Mouse (Mus musculus) hindlimb bud, embryonic 11.5 days (tissue): ENCODE measurements around the gene Ppm1h.
A peak's percentile ranks its signal among the peaks of the same experiment; 100 is the strongest.

Experiments
- DNase-seq: peaks from one replicate; pipeline ENCODE4 v3.0.0-alpha.2; 2012; ENCODE audit warnings: low read depth, low spot score; ENCODE audit errors: extremely low spot score

Gene Ppm1h

GRCm38 (mm10) chr10:122886916-122887527, 208.5 kb downstream of the Ppm1h start:
- no peak for DNase-seq

DNA sequence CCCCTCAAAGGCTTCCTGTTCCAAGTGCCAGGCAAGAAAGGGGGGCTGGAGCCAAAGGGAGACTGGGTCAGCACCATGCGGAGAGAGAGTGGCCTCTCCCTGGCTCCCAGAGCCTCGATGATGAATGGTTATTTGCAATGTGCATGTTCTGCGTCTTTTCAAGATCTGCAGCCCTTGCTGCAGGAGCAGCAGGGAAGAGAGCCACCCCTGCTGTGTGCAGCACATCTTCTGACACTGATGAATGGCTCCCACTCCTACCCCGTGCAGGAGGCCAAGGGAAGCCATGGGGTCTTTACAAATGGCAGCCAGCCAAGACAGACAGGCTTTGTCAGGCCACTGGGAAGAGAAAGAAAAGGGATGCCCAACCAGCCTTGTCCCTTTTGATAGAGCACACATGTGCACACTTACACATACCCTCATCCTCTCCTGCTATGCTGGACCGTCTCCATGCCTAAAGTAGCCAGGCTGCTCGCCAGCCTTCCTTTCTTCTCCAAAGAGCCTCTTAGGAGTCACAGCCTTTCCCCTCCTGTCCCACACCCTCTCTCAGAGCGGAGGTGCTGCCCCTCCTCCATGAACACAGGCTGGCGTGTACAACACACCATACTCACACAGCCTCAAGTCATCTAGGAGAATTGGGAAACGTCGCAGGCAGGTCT, 209.1 kb downstream of the Ppm1h start:
- DNase-seq, result no peak

DNA sequence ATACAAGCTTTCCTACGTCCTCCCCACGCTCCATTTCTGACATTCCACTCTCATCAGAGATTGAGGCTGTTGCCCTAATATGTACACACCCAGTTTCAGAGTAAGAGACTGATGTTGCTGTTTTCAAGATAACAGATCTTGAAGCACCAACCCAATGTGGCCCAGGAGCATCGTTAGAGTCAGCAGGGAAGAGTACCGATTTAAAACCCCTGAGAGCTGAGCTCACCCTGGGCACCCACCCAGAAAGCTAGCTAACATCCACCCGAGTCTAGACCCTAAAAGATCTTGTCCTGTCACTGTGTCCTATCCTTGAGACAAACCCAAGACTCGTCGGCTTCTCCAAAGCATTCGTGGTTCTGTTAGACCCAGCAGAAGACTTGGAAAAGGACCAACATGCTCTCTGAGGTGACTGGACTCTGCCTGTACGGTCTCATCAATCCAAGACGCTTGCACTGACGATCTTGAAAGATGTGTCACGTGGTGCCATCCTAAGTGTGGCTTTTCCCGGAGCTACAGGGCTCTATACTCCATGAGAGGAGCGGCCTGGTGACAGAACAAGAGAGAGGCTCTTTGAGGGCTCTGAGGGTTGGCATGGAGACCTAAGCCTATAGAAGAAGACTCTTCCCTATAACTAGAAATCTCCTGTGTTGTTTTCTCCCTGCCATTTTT, 212.3 kb downstream of the Ppm1h start:
- DNase-seq, result no peak

GRCm38 (mm10) chr10:122891461-122891860, 212.9 kb downstream of the Ppm1h start:
- no peak for DNase-seq

- DNase-seq, result no peak
Observed at GRCm38 (mm10) chr10:122894555-122895069, 216.1 kb downstream of the Ppm1h start.

DNA sequence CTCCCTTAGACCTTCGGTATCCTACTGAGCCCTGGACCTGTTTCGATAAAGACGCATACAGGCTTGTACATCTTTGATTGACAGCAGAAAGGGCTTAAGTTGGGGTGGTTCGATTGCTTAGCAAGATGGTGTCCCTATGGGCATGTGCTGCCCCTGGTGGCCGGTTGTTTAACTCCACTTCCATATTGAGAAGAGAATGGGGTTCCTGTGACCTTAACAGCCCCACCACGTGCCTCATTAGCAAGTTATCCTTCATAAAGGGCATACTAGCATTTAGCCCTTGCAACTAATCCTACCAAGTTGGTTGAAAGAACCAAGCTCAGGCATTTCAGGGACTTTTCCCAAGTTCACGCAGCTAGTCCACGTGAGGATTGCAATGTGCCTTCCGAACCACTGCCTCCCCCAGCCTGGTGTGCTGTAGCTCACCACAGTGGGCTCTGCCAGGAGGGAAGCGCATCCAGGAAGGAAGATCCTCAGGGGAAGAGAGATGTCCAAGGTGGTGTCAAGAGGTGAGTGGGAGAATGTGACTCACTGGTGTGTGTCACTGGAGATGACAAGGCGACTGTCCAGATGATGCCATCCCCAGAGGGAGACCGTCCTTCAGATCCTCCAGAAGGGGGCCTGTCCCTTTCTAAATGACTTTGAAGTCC, 216.7 kb downstream of the Ppm1h start:
- no peak for DNase-seq

DNA sequence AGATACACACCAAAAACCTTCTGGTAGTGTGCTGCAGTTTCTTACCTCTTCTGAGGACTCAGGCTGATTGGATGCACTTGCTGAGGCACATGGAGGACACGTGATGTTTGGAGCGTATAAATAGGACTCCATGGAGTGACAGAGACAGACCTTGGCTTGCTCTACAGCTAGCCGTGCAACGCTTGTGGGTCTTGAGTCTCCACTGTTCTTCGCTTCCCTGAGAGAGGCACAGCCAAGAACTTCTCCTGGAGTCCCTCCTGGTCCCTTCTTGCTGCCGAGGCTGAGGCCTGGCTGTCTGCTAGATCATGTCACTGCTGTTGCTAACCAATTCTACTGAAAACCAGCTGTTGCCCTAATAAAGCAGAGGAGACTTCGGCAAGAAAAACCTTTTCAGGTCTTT, 221.4 kb downstream of the Ppm1h start:
- no peak for DNase-seq

- no peak for DNase-seq
Observed at GRCm38 (mm10) chr10:122900466-122900865, 221.9 kb downstream of the Ppm1h start.

- DNase-seq, result no peak
Observed at GRCm38 (mm10) chr10:122901379-122901778, 222.8 kb downstream of the Ppm1h start.

- no peak for DNase-seq
Observed at GRCm38 (mm10) chr10:122909406-122910032, 231.0 kb downstream of the Ppm1h start.

DNA sequence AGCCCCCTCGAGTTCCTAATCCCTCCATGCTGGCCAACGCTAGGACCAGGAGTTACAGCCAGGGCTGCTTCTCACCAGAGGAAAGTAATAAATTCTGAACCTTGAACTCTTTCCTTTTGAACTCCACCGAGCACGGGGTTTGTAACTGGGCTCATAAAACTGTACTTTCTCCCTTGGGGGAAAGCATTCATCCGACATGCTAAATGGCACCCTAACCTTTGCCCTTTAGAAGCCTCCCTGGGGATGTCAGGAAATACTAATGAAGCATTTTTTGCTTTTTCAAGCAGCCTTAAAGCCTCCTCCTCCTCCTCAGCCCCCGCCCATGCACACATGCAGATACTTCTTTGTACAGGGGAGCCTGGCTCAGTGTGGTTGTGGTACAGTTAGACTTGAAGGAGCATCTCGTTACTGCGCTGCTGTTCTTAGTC, 232.2 kb downstream of the Ppm1h start:
- peak; percentile 98 for DNase-seq

DNA sequence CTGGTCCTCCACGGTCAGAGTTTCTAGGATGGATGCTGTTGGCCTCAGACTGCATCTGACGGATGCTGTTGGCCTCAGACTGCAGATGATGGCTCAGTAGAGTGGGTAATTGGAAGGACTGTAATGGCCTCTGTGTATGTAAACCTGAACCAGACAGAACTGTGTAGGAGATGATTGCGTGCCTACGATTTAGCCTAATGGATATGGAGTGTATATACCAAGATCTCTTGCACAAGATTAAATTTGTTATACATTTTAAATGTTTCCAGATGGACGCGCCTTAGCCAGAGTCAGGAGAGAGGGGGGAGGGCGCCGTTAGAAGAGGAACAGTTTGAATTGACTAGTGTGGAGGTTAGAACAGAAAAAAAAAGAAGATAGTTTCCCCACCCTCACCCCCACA, 233.1 kb downstream of the Ppm1h start:
- DNase-seq, result peak; percentile 47

- no peak for DNase-seq
Observed at GRCm38 (mm10) chr10:122912086-122912690, 233.6 kb downstream of the Ppm1h start.

DNA sequence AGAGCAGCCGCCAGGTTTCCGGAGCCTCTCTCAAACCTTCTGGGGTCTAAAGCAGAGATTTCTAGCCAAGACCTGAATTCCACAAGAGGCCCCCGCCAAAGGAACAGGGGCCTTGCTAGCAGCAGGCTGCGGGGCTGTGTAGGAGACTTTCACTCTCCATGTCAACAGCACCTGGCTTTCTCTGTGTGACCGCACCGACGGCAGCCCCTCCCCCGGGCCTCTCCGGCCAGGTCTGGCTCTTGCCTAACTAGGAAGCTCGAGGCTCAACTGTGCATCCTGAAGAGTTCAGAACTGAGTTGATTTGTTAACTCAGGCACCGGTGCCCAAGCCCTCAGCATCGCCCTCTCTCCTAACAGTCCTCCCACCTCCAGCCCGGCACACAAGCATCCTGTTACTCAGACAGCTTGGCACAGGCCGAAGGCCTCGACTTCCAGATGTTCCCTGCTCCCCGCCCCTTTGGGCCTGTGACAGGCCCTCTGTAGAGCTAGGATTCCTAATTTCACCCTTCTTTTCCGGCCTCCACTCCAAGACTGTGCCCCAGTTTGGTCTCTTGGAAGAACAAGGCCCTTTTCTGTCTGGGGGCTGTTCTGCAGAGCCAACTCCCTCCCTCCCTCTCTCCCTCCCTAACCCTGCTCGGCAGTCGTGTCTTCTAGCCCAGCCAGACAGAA, 234.3 kb downstream of the Ppm1h start:
- peak; percentile 61 for DNase-seq

- peak; percentile 35 for DNase-seq
Observed at GRCm38 (mm10) chr10:122913393-122913792, 234.8 kb downstream of the Ppm1h start.

GRCm38 (mm10) chr10:122915905-122916304, 237.3 kb downstream of the Ppm1h start:
- no peak for DNase-seq

GRCm38 (mm10) chr10:122917648-122918324, 239.2 kb downstream of the Ppm1h start:
- no peak for DNase-seq

GRCm38 (mm10) chr10:122918325-122918694, 239.7 kb downstream of the Ppm1h start:
- DNase-seq, result no peak

- no peak for DNase-seq
Observed at GRCm38 (mm10) chr10:122918754-122919153, 240.2 kb downstream of the Ppm1h start.

DNA sequence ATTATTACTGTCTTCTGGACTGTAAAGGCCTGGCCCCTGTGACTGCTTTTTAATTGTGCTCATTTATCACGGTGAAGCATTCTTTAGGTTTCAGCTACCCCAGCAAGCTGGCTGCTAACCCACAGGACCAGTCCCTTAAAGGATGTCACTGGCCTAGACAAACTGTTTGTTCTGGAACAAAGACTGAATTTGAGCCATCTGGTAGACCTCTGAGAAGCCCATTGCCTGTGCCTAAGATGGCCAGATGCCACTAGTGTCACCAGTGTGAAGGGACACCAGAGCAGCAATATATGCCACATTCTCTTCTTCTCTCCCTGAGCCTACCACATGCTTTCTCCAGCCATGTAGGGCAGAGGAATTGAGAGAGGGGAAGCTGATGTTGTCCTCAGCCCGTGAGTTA, 240.9 kb downstream of the Ppm1h start:
- DNase-seq, result no peak
